Mouse (Mus musculus): ENCODE data around the gene Gpr3.

Gene Gpr3

DNA sequence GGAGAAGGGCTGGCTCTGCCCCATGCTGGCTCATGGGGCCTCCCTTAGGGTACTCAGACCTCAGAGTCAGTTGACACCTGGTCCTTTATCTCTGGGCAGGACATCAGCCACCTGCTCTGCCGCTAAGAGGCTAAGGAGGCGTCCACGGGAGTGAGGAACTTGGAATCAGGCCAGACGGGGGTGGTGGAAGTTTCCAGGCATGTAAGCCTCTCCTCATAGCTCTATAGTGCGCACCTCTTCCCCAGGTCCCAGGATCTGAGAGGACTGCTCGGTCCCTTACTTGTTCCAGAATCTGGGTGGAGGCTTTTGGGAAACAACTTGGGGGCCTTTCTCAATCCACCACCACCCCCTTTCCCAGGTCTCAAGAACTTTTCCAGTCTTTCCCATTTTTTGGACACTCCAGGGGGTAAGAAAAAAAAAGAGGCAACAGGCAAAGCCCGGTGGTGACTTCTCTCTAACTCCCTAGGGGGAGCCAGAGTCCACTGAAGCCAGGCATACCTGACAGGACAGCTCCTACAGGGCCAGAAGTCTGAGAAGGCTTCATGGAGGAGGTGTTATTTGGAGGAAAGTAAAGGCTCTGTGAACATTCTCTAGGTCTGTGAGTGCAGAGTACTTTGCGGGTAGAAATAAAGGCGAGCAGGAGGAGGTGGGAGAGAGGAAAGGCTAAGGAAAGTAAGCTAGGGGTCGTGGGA lies 21.1 kb upstream of the Gpr3 start:
- DNase-seq: peak; percentile 76

DNA sequence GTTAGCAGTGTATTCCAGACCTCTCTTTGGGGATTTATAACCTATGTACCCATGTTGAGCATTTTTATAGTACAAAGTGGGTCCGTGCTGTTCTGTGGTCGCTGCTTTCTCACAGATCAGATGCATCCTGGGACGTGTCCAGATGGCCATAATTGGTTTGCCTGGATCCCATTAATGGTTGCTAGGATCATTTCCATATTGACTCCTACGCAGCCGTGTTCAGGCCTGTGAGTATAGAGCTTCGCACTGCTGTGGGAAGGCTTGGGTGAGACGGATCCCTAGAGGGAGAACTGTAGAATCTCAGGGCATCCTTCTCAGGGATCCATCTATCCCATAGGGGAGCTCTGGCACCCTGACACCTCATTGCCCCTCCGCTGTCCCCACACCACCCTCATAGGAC lies 17.2 kb upstream of the Gpr3 start:
- DNase-seq: no peak

DNA sequence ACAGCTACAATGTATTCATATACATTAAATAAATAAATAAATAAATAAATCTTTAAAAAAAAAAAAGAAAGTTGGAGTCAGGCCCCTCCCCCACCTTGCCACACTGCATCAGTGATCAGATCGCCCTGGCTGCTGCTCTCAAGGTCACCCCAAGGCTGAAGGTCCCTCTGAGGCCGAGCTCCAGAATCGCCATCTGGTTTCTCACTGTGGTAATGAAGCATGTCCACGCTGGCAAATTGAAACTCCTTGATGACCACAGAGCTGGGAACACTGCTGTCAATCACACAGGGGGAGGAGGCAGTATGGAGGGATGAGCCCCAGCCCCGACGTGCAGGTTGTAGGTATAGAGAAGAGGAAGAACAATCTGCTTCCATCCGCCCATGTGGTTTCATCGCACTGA lies 15.3 kb upstream of the Gpr3 start:
- DNase-seq: no peak

DNA sequence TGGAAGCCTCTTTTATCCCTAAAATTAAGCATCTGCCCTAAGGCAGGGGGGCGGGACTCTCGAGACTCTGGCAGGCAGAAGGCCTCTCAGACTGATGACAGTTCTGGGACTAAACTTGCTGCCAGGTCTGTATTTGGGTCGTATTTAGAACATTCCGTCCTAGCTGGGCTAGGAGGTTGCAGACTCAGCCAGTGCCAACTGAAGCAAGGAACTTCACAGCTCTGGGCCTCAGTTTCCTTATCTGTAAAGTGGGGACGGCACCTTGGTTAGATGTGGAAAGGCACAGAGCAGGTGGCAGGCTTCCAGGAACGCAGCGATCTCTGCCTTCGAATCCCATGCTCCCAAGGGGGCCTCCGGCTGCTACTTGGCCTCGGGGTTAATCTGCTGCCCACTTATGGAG lies 13.7 kb upstream of the Gpr3 start:
- DNase-seq: no peak

DNA sequence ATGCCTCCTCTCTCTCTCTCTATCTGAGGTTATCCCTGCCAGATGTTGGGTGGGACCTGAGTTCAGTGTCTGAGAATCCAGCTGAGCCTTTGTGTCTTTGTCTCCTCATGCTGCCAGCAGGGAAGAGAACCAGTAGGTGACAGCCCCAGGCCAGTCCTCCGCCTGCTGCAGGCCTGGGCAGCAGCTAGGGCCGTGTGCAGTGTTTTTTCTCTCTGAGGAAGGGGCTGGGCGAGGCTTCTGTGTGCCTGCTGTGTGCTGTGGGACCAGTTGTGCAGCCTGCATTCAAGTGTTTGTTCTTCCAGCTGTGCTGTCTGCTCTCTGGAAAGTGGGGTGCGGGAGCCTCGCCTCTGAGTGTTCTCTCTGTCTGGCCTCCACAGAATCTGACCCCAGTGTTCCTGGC lies 11.5 kb upstream of the Gpr3 start:
- no peak for DNase-seq

DNA sequence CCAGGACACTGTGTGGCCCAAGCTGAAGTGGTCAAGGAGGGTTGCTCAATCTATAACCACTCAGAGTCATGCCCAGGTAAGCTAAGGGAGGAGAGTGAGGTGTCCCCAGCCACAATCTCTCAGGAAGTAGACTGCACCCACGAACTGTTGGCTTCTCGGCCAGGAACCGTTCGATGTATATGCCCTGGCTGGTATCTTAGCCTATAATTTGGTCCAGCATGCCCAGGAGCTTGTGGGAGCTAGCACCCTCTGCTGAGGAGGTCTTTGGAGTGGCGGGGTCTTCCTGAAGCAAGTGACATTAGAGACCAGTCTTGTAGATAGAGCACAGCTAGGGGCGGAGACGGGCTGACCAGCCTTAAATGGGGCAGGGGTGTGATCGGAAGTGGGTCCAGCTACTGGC lies 9.4 kb upstream of the Gpr3 start:
- DNase-seq: no peak

DNA sequence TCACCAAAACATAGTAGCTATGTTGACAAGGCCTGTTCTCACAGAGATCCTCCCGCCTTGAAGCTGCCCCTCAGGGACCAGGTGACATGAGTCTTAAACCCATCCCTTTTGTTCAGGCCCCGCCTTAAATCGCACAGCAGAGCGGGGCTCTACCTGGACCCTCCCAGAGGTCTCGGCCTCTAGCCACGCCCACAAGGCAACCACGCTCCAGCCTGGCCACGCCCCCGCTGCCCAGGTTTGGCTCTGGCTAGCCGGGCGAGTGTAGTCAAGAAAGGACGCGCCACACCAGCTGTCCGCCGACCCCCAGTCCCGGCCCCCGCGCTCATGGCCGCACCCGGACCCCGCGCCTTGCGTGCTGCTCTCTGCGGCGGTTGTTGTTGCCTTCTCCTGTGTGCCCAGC lies 8.3 kb upstream of the Gpr3 start:
- no peak for DNase-seq

DNA sequence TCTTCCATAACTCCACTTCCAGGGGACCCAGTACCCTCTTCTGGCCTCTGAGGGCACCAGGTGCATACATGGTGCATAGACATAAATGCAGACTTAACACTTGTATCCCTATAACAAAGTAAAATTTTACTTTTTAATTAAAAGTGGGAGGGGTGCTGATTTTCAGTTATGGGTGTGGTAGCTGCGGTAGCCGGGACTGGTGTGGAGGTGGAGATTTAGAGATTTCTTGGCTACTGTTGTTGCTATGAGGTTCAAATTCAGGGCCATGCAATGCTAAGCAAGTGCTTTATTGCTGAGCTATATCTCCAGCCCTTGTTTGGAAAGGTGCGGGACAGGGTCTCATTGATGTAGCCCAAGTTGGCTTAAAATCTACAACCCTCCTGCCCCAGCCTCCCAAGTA lies 6.4 kb upstream of the Gpr3 start:
- DNase-seq: no peak

DNA sequence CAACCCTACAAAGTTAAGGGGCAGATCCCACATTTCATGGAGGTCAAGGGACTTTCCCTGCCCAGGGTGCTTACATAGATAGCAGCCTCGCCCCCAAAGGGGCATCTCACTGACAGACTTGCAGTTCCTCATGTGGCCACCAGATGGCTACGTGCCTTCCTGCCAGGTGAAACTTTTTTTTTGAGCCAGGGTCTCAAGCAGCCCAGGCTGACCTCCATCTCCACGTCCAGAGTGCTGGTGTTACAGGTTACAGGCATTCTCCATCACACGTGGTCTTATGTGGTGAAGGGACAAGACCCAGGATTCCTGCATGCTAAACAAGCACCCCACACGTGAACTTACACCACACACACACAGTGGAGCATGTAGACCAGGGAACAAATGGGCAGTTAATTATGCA lies 5.3 kb upstream of the Gpr3 start:
- DNase-seq: peak; percentile 81

DNA sequence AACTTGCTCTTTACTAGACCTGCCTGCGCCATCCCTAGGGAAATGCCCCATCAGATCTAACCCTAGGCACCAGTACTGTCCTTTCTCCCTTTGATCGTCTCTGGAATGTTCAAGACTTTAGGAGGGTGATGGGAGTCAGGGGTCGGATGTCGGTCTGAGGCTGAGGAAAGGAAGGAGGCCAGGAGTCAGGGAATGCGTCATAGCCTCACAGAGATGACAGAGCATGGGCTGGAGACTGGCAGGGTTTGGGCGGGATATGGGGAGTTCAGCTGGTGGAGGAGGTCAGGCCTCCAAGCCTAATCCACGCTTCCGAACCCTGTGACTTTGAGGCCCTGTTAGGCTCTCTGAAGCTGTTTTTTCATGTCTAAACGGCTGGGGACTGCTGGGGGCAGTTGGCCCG lies 1.3 kb upstream of the Gpr3 start:
- no peak for DNase-seq

DNA sequence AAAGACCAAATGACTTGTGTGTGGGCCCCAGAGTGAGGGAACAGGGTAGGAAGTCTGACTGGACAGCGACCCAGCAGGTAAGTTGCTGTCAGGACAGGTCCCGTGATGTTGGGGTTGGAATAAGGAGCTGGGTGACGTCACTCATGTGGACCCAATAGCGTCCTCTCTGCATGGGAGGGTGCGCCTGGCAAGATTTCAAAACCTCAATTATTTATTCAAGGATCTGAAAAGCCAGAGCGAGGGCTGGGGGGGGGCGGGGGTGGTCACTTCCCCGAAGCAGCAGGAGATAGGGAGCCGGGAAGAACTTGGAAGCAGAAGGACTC lies 893 bp upstream of the Gpr3 start:
- no peak for DNase-seq

DNA sequence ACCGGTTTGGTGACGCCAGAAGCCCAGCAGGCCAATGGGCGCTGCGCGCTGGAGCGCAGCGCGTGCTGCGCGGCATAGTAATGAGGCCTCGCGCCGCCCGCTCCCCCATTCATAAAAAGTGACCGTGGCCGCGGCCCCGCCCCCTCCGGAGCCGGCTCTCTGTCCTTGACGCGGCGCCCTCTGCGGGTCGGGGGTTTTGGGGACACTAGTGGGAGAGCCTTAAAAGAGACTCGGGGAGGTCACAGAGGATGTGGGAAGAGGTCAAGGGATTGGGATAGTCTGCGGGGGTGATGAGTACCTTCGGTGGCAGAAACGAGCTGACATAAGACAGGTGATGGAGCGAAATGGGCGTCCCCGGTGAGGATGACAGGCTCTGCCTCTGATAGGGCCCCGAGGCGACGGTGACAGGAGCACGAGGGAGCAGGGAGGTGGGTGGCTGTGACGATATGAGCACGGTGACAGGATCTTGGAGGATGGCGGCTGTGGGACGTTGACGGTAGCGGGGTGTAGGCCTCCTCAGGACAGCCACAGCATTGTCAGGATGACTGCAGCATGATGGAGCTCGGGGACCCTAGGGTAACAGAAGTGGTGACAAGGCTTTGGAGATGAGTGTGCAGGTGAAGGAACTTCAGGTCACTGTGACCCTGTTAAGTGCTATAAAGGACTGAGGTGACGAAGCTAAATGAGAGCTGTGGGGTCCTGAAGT lies 379 bp upstream of the Gpr3 start:
- peak; percentile 64 for DNase-seq

DNA sequence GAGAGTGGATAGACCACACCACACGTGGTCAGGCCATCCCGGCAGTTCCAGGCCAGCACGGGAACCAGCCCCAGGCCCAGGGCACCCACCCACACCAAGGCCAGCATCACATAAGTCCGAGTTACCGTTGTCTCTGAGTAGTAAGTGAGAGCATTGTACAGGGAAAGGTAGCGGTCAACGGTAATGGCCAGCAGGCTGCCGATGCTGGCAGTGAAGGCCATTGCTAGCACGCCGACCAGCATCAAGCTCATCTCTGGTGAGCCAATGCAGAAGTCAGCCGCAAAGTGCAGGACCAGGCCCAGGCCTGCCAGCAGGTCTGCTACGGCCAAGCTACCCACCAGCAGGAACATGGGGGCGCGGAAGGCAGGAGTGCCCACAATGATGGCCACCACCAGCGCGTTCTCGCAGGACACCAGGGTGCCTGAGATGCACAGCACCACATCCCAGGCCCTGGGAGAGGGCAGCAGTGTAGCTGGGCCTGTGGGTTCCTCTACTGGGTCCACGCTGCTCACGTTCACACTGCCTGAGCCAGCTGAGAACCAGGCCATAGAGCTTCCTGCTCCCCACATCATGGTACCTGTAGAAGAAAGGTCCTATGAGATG lies 1.4 kb downstream of the Gpr3 start:
- no peak for DNase-seq

DNA sequence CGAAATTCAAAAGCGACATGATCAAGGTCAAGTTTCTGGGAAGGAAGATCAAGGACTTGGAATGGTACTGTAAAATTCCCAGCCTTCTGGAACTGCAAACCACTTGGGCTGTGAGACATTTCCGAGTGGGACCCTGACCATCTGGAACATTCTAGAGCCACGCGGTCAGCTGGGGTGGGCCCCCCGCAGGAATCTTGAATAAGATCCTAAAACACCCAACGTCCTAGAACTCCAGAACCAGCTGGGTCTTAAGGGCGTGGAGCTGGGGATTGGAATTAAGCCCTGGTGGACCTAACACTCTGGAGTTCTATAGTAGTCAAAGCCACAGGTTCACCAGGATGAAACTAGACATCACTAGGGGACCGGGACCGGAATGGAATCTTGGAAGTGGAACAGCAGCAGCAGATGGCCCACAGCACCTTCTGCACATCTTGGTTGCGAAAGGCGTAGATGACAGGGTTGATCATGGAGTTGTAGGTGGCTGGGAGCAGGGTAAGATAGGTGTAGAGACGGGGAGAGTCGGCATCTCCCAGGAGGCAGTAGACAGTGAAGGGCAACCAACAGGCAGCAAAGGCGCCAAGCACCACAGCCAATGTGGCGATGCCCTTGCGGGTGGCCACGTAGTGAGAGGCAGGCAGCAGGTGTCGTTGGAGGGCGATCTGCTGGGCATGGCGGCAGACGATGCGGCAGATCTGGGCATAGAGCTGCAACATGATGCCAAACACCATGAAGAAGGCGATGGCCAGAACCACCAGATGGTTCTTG lies 2.1 kb downstream of the Gpr3 start:
- DNase-seq: no peak

DNA sequence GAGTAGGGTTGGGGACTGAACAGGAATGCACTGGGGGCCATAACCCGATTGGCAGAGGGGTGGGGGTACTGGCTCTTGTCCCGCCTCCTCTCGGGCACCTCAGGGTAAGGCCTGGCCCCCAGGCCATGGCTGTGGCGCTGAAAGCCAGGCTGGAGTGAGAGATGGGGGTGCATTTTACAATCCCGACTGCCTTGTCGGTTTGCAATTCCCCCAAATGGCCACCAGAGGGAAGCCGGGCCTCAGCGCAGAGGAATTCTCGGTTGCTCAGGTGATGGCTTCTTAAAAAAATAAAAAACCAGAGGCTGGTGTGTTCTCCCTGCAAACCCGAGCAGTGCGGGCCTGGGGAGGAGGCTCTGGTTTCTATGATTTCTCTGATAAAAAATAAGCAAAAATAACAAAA lies 3.0 kb downstream of the Gpr3 start:
- DNase-seq: peak; percentile 69

DNA sequence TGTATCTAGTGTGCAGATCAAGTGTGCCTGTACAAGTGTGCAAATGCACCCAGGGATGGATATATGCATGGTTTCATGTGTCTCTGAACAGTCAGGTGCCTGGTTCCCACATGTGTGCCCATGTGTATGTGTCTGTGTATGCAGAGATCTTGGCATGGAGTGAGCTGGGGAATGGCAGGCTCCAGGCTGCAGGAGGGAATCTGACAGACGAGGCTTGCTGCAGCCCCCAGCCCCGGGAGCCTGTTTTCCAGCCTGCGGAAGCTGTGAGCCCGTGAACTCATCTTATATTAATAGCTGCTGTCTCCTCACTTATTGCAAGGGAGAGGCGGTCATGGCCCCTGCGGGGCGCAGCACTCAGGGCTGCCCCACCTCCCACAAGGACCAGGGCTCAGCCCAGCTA lies 8.0 kb downstream of the Gpr3 start:
- DNase-seq: no peak

DNA sequence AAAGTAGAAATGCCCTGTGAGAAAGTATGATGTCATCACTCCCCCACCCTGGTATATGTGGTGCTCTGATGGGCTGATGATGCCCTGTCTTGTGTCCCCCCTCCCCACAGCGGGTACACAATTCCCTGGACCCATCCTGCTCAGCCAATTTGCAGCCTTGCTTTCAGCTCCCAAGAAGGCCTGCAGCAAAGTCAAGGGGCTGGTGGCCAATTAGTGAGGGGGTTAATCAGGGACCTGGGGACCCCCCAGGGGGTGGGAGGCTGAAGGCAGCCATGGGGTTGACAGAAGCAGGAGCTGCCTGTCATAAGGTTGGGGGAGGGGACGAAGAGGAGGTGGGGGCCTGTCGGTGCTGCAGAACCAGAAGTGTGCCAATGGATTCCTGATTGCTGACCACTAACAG lies 8.7 kb downstream of the Gpr3 start:
- no peak for DNase-seq

DNA sequence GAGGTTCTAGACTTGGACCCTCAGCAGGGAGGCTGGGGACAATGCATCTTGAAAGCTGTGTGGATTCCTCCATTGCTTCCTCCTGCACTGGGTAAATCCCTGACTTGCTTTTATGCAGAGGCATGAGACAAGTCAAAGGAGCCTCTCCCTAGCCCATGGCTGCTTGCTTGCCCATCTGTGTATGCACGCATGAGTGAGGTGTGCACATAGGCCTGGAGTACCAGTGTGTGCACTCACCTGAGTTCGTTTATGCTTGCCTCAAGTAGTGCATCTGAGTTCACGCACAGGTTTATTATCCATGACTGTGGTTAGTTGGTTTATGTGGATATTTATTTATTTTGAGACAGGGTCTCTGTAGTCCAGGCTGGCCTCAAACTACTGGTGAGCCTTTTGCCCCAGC lies 10.1 kb downstream of the Gpr3 start:
- no peak for DNase-seq

DNA sequence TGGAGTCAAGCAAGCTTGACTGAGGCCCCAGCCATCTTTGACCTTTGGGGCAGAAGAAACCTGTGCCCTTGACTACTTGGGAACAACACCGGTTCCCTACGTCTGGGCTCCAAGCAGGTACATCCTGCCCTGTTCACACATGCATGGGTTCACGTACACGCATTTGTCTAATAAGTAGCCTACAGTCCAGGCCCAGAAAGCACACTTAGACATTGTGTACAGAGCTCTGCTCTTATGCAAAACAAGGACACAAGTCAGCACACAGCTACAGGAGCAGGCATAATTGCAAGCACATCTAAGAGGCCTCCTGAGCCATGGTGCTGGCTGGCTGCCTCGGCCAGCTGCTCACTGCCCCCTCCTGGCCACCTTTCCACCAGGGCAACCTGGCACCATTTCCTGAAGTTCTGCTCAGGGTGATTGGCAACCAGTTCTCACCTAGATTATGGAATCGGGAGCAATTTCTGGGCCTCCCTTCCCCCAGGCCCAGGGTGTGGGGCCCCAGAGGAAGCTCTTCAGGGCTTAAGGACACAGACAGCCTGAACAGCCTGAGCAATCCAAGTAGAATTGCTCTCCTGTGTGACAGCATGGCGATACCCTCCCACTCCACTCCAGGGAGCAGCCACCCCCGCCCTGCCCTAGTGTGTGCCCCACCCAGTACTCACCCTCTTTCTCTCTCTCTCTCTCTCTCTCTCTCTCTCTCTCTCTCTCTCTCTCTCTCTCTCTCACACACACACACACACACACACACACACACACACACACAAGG lies 11.1 kb downstream of the Gpr3 start:
- DNase-seq: peak; percentile 78

DNA sequence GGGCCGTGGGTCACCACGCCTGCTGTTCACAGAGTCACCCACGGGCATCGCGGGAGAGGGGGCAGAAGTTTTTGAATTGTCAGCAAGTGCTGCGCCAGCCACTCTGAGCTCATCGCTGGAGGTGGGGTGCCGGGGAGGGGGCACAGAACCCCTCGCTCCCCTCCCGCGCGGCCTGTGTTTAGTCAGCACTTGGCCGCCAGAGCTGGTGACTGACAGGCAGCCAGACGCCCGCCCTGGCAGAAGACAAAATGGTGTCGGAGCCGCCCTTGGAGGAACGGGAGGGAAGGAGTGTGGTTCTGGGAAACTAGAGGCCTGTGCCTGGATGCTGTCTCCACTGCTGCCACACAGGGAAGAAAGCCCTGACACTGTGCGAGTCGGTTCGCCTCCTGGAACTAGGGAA lies 12.0 kb downstream of the Gpr3 start:
- DNase-seq: no peak

DNA sequence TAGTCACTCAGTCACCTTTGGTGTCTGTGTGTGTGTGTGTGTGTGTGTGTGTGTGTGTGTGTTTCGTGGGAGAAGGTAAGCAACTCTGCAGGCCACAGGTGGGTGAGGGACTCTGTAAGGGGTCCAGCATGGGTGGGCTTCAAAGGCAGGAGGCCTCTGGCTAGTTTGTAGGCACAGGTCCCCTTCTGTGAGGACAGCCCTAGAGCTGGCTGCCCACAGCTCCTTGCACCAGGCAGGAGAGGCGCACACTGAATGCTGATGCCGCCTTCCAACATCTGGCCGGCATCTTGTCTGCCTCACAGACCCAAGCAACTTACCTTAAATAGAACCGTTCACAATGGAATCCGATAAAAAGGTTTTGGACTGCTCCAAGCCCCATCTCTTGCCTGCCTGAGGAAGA lies 12.6 kb downstream of the Gpr3 start:
- no peak for DNase-seq

DNA sequence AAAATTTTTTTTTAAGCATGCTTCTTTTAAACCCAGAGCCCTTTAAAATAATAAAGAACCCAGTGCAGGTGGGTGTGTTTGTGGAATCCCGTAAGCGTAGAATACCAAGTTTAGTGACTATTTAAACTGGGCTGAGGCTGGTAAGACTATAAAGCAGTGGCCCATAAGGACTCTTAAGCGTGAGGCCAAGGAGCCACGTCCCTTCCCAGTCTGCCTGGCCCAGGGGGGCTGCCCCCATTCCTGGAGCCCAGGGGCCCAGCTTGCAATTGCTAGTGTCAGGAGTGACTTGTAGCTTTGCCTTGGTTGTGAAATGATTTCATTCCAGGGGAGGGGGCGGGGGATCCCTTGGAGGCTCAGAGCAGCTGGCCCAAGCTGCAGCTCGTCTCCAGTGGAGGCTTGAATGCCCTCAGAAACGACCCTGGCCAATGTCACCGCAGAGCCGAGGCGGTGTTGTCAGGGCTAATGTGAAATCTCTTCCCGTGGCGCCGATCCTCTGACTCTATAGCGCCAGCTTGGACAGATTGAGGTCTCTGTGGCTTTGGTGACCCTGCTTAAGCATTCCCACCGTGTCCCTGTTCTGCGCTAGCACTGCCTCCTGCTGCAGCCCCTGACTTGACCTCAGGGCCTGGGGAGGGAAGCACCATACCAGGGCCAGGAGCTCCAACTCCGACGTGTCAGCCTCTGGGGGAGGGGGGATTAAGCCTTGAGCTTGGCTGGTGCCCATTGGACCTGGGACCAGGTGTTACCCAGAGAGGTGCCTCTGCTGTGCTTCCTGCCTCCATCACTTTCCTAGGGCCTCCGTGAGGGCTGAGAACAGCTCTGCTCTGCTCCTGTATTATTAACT lies 13.8 kb downstream of the Gpr3 start:
- DNase-seq: no peak
